Mouse (Mus musculus): ENCODE results near the gene Gm5538. TPM values are rescaled to one million over a fixed set of nuclear protein-coding genes. Genes with fewer than 3 reads are reported as not detected.

The Gm5538 gene
- polyA plus RNA-seq (2015; fragmentation: Nextera tagmentation; extraction: Ambion mirVana): not detected in 2 replicates

GRCm38 (mm10) chr3:59729490-59729889 lies at the start of gene Gm5538:
TSS of gene Gm5538 (plus strand) at chr3:59729790.
- H3K4me1 ChIP-seq: no peaks in the 10 kb centered on the region
- no peak within 1 kb of the TSS for H3K9ac ChIP-seq (replicated peaks)
- no peak within 1 kb of the TSS for H3K27ac ChIP-seq (replicated peaks)
- H3K4me3 ChIP-seq (replicated peaks): no peak within 1 kb of the TSS
- WGBS: 93% methylated on average over 2 of the region's 2 CpGs
- no peaks in the 10 kb centered on the region for H3K36me3 ChIP-seq
- no peak within 1 kb of the TSS for H3K4me2 ChIP-seq
- no peaks in the 10 kb centered on the region for H3K9me3 ChIP-seq (replicated peaks)
- no peak for ATAC-seq (ENCODE audit: low FRiP score)
- H3K27me3 ChIP-seq (replicated peaks): no peaks in the 10 kb centered on the region

GRCm38 (mm10) chr3:59697391-59697790 lies 32.2 kb upstream of the Gm5538 start:
- no peak overlapping the region for H3K4me3 ChIP-seq (replicated peaks)
- no peaks in the 10 kb centered on the region for H3K4me1 ChIP-seq
- no peak for ATAC-seq (ENCODE audit: low FRiP score)
- no peaks in the 10 kb centered on the region for H3K36me3 ChIP-seq
- no peak overlapping the region for H3K4me2 ChIP-seq
- 81% methylated on average over 3 of the region's 3 CpGs for WGBS
- no peaks in the 10 kb centered on the region for H3K9me3 ChIP-seq (replicated peaks)
- H3K9ac ChIP-seq (replicated peaks): no peak overlapping the region
- no peaks in the 10 kb centered on the region for H3K27me3 ChIP-seq (replicated peaks)
- H3K27ac ChIP-seq (replicated peaks): no peak overlapping the region

GRCm38 (mm10) chr3:59702614-59703110 lies 26.9 kb upstream of the Gm5538 start:
- Histone ChIP-seq H3K4me1 (no peaks in the 10 kb centered on the region), H3K4me3 (replicated peaks) (no peak overlapping the region), H3K4me2 (no peak overlapping the region), H3K27me3 (replicated peaks) (no peaks in the 10 kb centered on the region), H3K9ac (replicated peaks) (no peak overlapping the region), H3K27ac (replicated peaks) (no peak overlapping the region), H3K9me3 (replicated peaks) (no peaks in the 10 kb centered on the region), H3K36me3 (no peaks in the 10 kb centered on the region)
- WGBS: 88% methylated on average over 1 of the region's 1 CpGs
- ATAC-seq (ENCODE audit: low FRiP score): no peak

GRCm38 (mm10) chr3:59739866-59740265 lies 10.3 kb downstream of the Gm5538 start:
- WGBS: 86% methylated on average over 1 of the region's 1 CpGs
- Histone ChIP-seq H3K9me3 (replicated peaks) (no peaks in the 10 kb centered on the region), H3K4me1 (no peaks in the 10 kb centered on the region), H3K9ac (replicated peaks) (no peak overlapping the region), H3K27me3 (replicated peaks) (no peaks in the 10 kb centered on the region), H3K27ac (replicated peaks) (no peak overlapping the region), H3K36me3 (no peaks in the 10 kb centered on the region), H3K4me3 (replicated peaks) (no peak overlapping the region), H3K4me2 (no peak overlapping the region)
- no peak for ATAC-seq (ENCODE audit: low FRiP score)

- no peaks in the 10 kb centered on the region for H3K9me3 ChIP-seq (replicated peaks)
- no peak overlapping the region for H3K4me2 ChIP-seq
- 22% methylated on average over 2 of the region's 2 CpGs for WGBS
- no peaks in the 10 kb centered on the region for H3K4me1 ChIP-seq
- no peak overlapping the region for H3K9ac ChIP-seq (replicated peaks)
- no peaks in the 10 kb centered on the region for H3K27me3 ChIP-seq (replicated peaks)
- no peak for ATAC-seq (ENCODE audit: low FRiP score)
- no peaks in the 10 kb centered on the region for H3K36me3 ChIP-seq
- H3K4me3 ChIP-seq (replicated peaks): no peak overlapping the region
- H3K27ac ChIP-seq (replicated peaks): no peak overlapping the region
Observed at GRCm38 (mm10) chr3:59744181-59744580, 14.6 kb downstream of the Gm5538 start.

Other genes starting within 250 kb of the Gm5538 start
- gene Gm8298, start 131.3 kb downstream of the Gm5538 start, polyA plus RNA-seq (2015; fragmentation: Nextera tagmentation; extraction: Ambion mirVana): not detected in 2 replicates
- gene C130079G13Rik, start 195.4 kb downstream of the Gm5538 start, polyA plus RNA-seq (2015; fragmentation: Nextera tagmentation; extraction: Ambion mirVana): not detected in 2 replicates